Comparison of ENCODE assay signal across 8 mouse cellular contexts in the genomic region with DNA sequence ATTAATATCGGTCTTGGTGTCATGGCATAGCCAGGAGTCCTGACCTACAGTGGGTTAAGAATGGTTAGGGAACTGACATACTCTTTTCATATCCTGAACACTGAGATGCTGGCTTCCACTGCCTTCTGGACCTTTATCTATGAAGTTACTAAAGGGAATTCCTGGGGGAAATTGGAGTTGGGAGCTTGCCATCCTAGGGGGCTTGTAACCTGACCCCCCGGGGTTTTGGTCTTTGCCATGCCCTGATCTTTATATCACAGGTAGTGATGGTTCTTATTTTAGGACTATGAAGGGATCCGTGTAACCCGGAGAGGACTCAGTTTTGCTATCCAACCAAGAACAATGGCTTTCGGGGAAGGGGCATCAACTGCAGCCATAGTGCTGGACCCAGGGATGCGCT. TPM values are rescaled to one million over a fixed set of nuclear protein-coding genes. Genes with fewer than 3 reads are reported as not detected.
DNase-seq lines count a peak whose midpoint lies in the region; ATAC-seq and TF ChIP-seq lines count a peak whose summit lies in the region.

No protein-coding gene starts in this region.

- H3K27me3 ChIP-seq in heart, postnatal 0 days (ENCODE audit: control insufficient read depth, insufficient read depth, low read length): no peaks in the 10 kb centered on the region
- no peaks in the 10 kb centered on the region for H3K27me3 ChIP-seq in forebrain, postnatal 0 days (ENCODE audit: insufficient read depth, low read length)
- no peaks in the 10 kb centered on the region for H3K27me3 ChIP-seq in midbrain, embryonic 10.5 days (ENCODE audit: low read depth, poor library complexity, severe bottlenecking)

- H3K36me3 ChIP-seq in heart, postnatal 0 days (replicated peaks; ENCODE audit: control insufficient read depth, insufficient read depth, low read length): no peaks in the 10 kb centered on the region
- H3K36me3 ChIP-seq in forebrain, postnatal 0 days (ENCODE audit: insufficient read depth): no peaks in the 10 kb centered on the region
- no peaks in the 10 kb centered on the region for H3K36me3 ChIP-seq in midbrain, embryonic 10.5 days

- peak overlapping the region; percentile 73 for H3K4me2 ChIP-seq in heart, postnatal 0 days (ENCODE audit: low read depth, low read length)
- peak overlapping the region; percentile 76 for H3K4me2 ChIP-seq in forebrain, postnatal 0 days (ENCODE audit: low read depth)

- TF ChIP-seq CTCF in heart, postnatal 0 days (IDR thresholded peaks at IDR 0.05; ENCODE audit: low read depth): no peak
- no peak for TF ChIP-seq CTCF in bone marrow, adult 2 months (IDR thresholded peaks at IDR 0.05; ENCODE audit: control insufficient read depth, insufficient read depth, low read length)
- TF ChIP-seq CTCF in forebrain, postnatal 0 days (IDR thresholded peaks at IDR 0.05; ENCODE audit: low read depth): no peak

- peak overlapping the region; percentile 61; the same call in 1 of the 2 replicates for H3K4me3 ChIP-seq in heart, postnatal 0 days (ENCODE audit: low read depth, low read length)
- peak overlapping the region; percentile 29 for H3K4me3 ChIP-seq in bone marrow, adult 2 months (replicated peaks; ENCODE audit: control insufficient read depth, low read depth, low read length)
- H3K4me3 ChIP-seq in forebrain, postnatal 0 days (ENCODE audit: low read depth, low read length): peak overlapping the region; percentile 69
- peak overlapping the region; percentile 83 for H3K4me3 ChIP-seq in midbrain, embryonic 10.5 days

- TF ChIP-seq EP300 in heart, postnatal 0 days (IDR thresholded peaks at IDR 0.05; ENCODE audit: low read depth): no peak

- DNase-seq in heart, postnatal 0 days (ENCODE audit: low spot score): no peak
- no peak for DNase-seq in heart, postnatal 25 days (ENCODE audit: low spot score)
- DNase-seq in forebrain, postnatal 0 days: no peak
- DNase-seq in midbrain, embryonic 10.5 days (ENCODE audit: low spot score): no peak
- DNase-seq in frontal cortex, postnatal 25 days (ENCODE audit: low spot score in 2 of 2): no peak
- DNase-seq in kidney, adult 18-20 months: no peak

- peaks cover 8% of the 10 kb centered on the region for H3K4me1 ChIP-seq in heart, postnatal 0 days (ENCODE audit: control insufficient read depth, insufficient read depth)
- H3K4me1 ChIP-seq in bone marrow, adult 2 months (ENCODE audit: control insufficient read depth, insufficient read depth, low read length): no peaks in the 10 kb centered on the region; the same call in 1 of the 2 replicates
- peaks cover 11% of the 10 kb centered on the region for H3K4me1 ChIP-seq in forebrain, postnatal 0 days (ENCODE audit: insufficient read depth)
- H3K4me1 ChIP-seq in midbrain, embryonic 10.5 days: peaks cover 28% of the 10 kb centered on the region

- intact Hi-C loops in heart, postnatal 25 days (cut with DNase I): loop anchor here (5.0 kb wide), 1 partner anchor 62 kb away; no protein-coding TSS in a partner anchor

- peak overlapping the region; percentile 57; the same call in 1 of the 2 replicates for H3K9ac ChIP-seq in heart, postnatal 0 days (replicated peaks; ENCODE audit: low read depth, low read length)
- H3K9ac ChIP-seq in forebrain, postnatal 0 days: peak overlapping the region; percentile 54; the same call in 1 of the 2 replicates

- 87% methylated on average over 6 of the region's 6 CpGs for WGBS in heart, postnatal 0 days
- WGBS in bone marrow, adult 2 months: 86% methylated on average over 6 of the region's 6 CpGs
- WGBS in forebrain, postnatal 0 days: 93% methylated on average over 6 of the region's 6 CpGs
- 89% methylated on average over 6 of the region's 6 CpGs for WGBS in midbrain, embryonic 10.5 days

- no peak overlapping the region for H3K27ac ChIP-seq in heart, postnatal 0 days (ENCODE audit: low read depth)
- H3K27ac ChIP-seq in bone marrow, adult 2 months (ENCODE audit: control insufficient read depth, insufficient read depth, low read depth, low read length, poor library complexity): no peak overlapping the region
- H3K27ac ChIP-seq in forebrain, postnatal 0 days (ENCODE audit: low read depth, low read length): no peak overlapping the region
- peak overlapping the region; percentile 93; the same call in 1 of the 2 replicates for H3K27ac ChIP-seq in midbrain, embryonic 10.5 days (replicated peaks)

- no peaks in the 10 kb centered on the region for H3K9me3 ChIP-seq in heart, postnatal 0 days (replicated peaks; ENCODE audit: control insufficient read depth, low read length)
- H3K9me3 ChIP-seq in forebrain, postnatal 0 days (ENCODE audit: low read length): no peaks in the 10 kb centered on the region
- H3K9me3 ChIP-seq in midbrain, embryonic 10.5 days (replicated peaks): no peaks in the 10 kb centered on the region

- no peak for ATAC-seq in heart, postnatal 0 days (ENCODE audit: insufficient read depth, low read depth)
- ATAC-seq in forebrain, postnatal 0 days: no peak
- no peak for ATAC-seq in frontal cortex, adult (ENCODE audit: low TSS enrichment)

- no peak for TF ChIP-seq POLR2A in bone marrow, adult 2 months (IDR thresholded peaks at IDR 0.05; ENCODE audit: borderline replicate concordance, control insufficient read depth, low read depth, low read length)

RNA-seq across cellular contexts. Expression of a gene that starts 1.3 kb away (rescaled TPM):
- 3.7 and 3.9 TPM in 2 replicates for total RNA-seq in heart, postnatal 0 days (2014; rRNA removed; ENCODE audit: low replicate concordance)
- 4.6 and 5.3 TPM in 2 replicates for polyA plus RNA-seq in heart, postnatal 0 days (2015; fragmentation: Nextera tagmentation; extraction: Ambion mirVana)
- 1 to 10 TPM; 2.5 to 2.6 TPM for total RNA-seq in heart, postnatal 25 days (2021)
- 49.9 and 67.4 TPM in 2 replicates for polyA plus RNA-seq in bone marrow, adult 2 months (2011; ENCODE audit: insufficient read depth, insufficient read length, low replicate concordance, missing spikeins)
- 3.8 and 4.8 TPM in 2 replicates for total RNA-seq in forebrain, postnatal 0 days (2014; rRNA removed)
- polyA plus RNA-seq in forebrain, postnatal 0 days (2015; fragmentation: Nextera tagmentation; extraction: Ambion mirVana): 3.1 and 4.9 TPM in 2 replicates
- 10.4 and 12.8 TPM in 2 replicates for polyA plus RNA-seq in midbrain, embryonic 10.5 days (2016; fragmentation: Nextera tagmentation; extraction: Ambion mirVana)

Comparison
In these comparisons a context has a peak if more than half of its experiments do, and no peak if none do; other contexts are left out.
1. H3K4me3 ChIP-seq: peak in every context shown above with its lines; median percentile 83 in midbrain, embryonic 10.5 days; 69 in forebrain, postnatal 0 days; 61 in heart, postnatal 0 days; 29 in bone marrow, adult 2 months.